Mouse (Mus musculus) E14TG2a.4 (cell line): Measurements from ENCODE around the gene Hdac4.

ENCODE experiments used
- CTCF ChIP-seq: conservative IDR thresholded peaks from 2 replicates; pipeline ENCODE4 v1.5.1; 2014; ENCODE audit warnings: low read length
- POU5F1 ChIP-seq: IDR thresholded peaks from 2 replicates; pipeline ENCODE4 v1.6.1; 2014; ENCODE audit warnings: low read length, borderline replicate concordance

- TF ChIP-seq CTCF = no peak
- no peak for TF ChIP-seq POU5F1
Measured at GRCm38 (mm10) chr1:92177599-92177998, 17.9 kb downstream of the Hdac4 start.
